Mouse (Mus musculus): ENCODE measurements around the gene Prm3. TPM values are rescaled to one million over a fixed set of nuclear protein-coding genes. Genes with fewer than 3 reads are reported as not detected.

Prm3 gene
- polyA plus RNA-seq, 1 experiment from 2014 or later, result not detected

- H3K4me2 ChIP-seq (ENCODE audit: low read length), result peak overlapping the region; percentile 85
- H3K4me1 ChIP-seq (replicated peaks; ENCODE audit: insufficient read depth, low read length), result peaks cover 32% of the 10 kb centered on the region
- no peaks in the 10 kb centered on the region for H3K36me3 ChIP-seq (ENCODE audit: insufficient read depth, low read length)
- peak overlapping the region; percentile 67 for H3K9ac ChIP-seq (ENCODE audit: low read depth, low read length)
- H3K9me3 ChIP-seq (replicated peaks; ENCODE audit: low read length), result no peaks in the 10 kb centered on the region
- H3K27me3 ChIP-seq (ENCODE audit: insufficient read depth, low read length), result no peaks in the 10 kb centered on the region
- DNase-seq (ENCODE audit: low spot score) (peak; percentile 61), ATAC-seq (replicated peaks; ENCODE audit: low FRiP score, low read depth) (no peak)
- no peak for TF ChIP-seq CTCF (IDR thresholded peaks at IDR 0.05; ENCODE audit: low read depth)
- 3% methylated on average over 81 of the region's 81 CpGs for WGBS
- H3K4me3 ChIP-seq (replicated peaks; ENCODE audit: low read depth, low read length), result peak overlapping the region; percentile 52
- H3K27ac ChIP-seq, result peak overlapping the region; percentile 96; the same call in 1 of the 2 replicates
These were observed 6.6 kb downstream of the Prm3 start for GRCm38 (mm10) chr16:10783883-10784792.

DNA sequence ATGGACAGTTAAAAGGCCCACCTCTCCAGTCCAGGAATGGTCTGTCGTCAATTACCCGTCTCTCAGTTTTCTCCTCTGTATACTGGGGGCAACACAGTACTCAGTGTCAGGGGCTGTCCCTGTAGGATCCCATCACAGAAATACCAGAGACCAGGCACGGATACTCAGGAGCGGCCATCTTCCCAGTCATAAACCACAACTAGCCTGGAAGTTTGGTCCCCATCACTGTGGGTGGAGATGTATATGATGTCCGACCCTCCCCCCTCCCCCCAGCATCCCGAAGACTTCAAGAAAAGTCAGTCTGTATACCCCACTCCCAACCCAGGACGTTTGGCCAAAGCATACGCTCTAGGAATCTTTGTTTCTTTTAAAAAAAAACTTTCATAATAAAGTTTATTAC lies 7.3 kb downstream of the Prm3 start:
- peak overlapping the region; percentile 52; the same call in 1 of the 2 replicates for H3K4me3 ChIP-seq (replicated peaks; ENCODE audit: low read depth, low read length)
- peak overlapping the region; percentile 85 for H3K4me2 ChIP-seq (ENCODE audit: low read length)
- WGBS, result 57% methylated on average over 8 of the region's 8 CpGs
- no peak overlapping the region for H3K9ac ChIP-seq (ENCODE audit: low read depth, low read length)
- no peak for ATAC-seq (replicated peaks; ENCODE audit: low FRiP score, low read depth)
- H3K9me3 ChIP-seq (replicated peaks; ENCODE audit: low read length), result no peaks in the 10 kb centered on the region
- no peak overlapping the region for H3K27ac ChIP-seq
- H3K4me1 ChIP-seq (replicated peaks; ENCODE audit: insufficient read depth, low read length), result peaks cover 31% of the 10 kb centered on the region
- H3K27me3 ChIP-seq (ENCODE audit: insufficient read depth, low read length), result no peaks in the 10 kb centered on the region
- DNase-seq (ENCODE audit: low spot score), result no peak
- TF ChIP-seq CTCF (IDR thresholded peaks at IDR 0.05; ENCODE audit: low read depth), result no peak
- no peaks in the 10 kb centered on the region for H3K36me3 ChIP-seq (ENCODE audit: insufficient read depth, low read length)

GRCm38 (mm10) chr16:10783152-10783434 lies 7.6 kb downstream of the Prm3 start:
- no peak for TF ChIP-seq CTCF (IDR thresholded peaks at IDR 0.05; ENCODE audit: low read depth)
- Histone ChIP-seq H3K4me3 (replicated peaks; ENCODE audit: low read depth, low read length) (no peak overlapping the region), H3K9me3 (replicated peaks; ENCODE audit: low read length) (no peaks in the 10 kb centered on the region), H3K4me2 (ENCODE audit: low read length) (peak overlapping the region; percentile 85), H3K4me1 (replicated peaks; ENCODE audit: insufficient read depth, low read length) (peaks cover 28% of the 10 kb centered on the region), H3K9ac (ENCODE audit: low read depth, low read length) (peak overlapping the region; percentile 31; the same call in 1 of the 2 replicates), H3K27ac (no peak overlapping the region), H3K27me3 (ENCODE audit: insufficient read depth, low read length) (no peaks in the 10 kb centered on the region), H3K36me3 (ENCODE audit: insufficient read depth, low read length) (no peaks in the 10 kb centered on the region)
- ATAC-seq (replicated peaks; ENCODE audit: low FRiP score, low read depth), result no peak
- WGBS, result 28% methylated on average over 1 of the region's 1 CpGs
- no peak for DNase-seq (ENCODE audit: low spot score)

GRCm38 (mm10) chr16:10782377-10783151 lies 8.2 kb downstream of the Prm3 start:
- peak overlapping the region; percentile 85 for H3K4me2 ChIP-seq (ENCODE audit: low read length)
- H3K36me3 ChIP-seq (ENCODE audit: insufficient read depth, low read length), result no peaks in the 10 kb centered on the region
- no peaks in the 10 kb centered on the region for H3K9me3 ChIP-seq (replicated peaks; ENCODE audit: low read length)
- H3K27ac ChIP-seq, result no peak overlapping the region
- DNase-seq (ENCODE audit: low spot score), result no peak
- H3K4me1 ChIP-seq (replicated peaks; ENCODE audit: insufficient read depth, low read length), result peaks cover 28% of the 10 kb centered on the region
- H3K4me3 ChIP-seq (replicated peaks; ENCODE audit: low read depth, low read length), result no peak overlapping the region
- peak overlapping the region; percentile 31; the same call in 1 of the 2 replicates for H3K9ac ChIP-seq (ENCODE audit: low read depth, low read length)
- no peak for ATAC-seq (replicated peaks; ENCODE audit: low FRiP score, low read depth)
- H3K27me3 ChIP-seq (ENCODE audit: insufficient read depth, low read length), result no peaks in the 10 kb centered on the region
- WGBS, result 58% methylated on average over 6 of the region's 6 CpGs
- no peak for TF ChIP-seq CTCF (IDR thresholded peaks at IDR 0.05; ENCODE audit: low read depth)

DNA sequence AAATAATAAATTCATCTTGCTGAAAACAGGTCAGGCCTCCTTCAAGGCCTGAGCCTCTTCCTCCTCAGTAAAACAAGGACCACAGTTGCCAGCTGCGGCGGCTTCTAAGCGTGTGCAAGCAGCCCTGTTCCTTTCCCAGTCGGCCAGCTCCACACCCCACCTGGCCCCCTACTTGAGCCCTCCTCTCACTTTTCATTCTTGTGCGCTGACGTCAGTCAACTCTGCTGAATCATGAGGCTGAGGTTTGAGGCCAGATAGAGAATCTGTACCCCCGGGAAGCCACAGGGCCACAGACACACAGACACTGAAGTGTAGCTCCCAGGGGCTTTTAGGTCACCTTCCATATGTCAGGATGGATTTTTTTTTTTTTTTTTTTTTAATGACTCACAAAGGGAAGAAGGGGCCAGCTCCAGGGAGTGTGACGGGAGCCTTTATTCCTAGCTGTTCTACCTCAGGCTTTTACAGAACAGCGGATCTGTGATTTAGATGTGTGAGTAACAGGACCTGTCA lies 8.8 kb downstream of the Prm3 start:
- no peak for DNase-seq (ENCODE audit: low spot score)
- H3K27ac ChIP-seq, result no peak overlapping the region
- H3K9me3 ChIP-seq (replicated peaks; ENCODE audit: low read length), result no peaks in the 10 kb centered on the region
- no peak for ATAC-seq (replicated peaks; ENCODE audit: low FRiP score, low read depth)
- H3K36me3 ChIP-seq (ENCODE audit: insufficient read depth, low read length), result no peaks in the 10 kb centered on the region
- H3K27me3 ChIP-seq (ENCODE audit: insufficient read depth, low read length), result no peaks in the 10 kb centered on the region
- no peak overlapping the region for H3K9ac ChIP-seq (ENCODE audit: low read depth, low read length)
- 42% methylated on average over 9 of the region's 9 CpGs for WGBS
- TF ChIP-seq CTCF (IDR thresholded peaks at IDR 0.05; ENCODE audit: low read depth), result no peak
- no peak overlapping the region for H3K4me3 ChIP-seq (replicated peaks; ENCODE audit: low read depth, low read length)
- no peak overlapping the region for H3K4me2 ChIP-seq (ENCODE audit: low read length)
- H3K4me1 ChIP-seq (replicated peaks; ENCODE audit: insufficient read depth, low read length), result peaks cover 23% of the 10 kb centered on the region

DNA sequence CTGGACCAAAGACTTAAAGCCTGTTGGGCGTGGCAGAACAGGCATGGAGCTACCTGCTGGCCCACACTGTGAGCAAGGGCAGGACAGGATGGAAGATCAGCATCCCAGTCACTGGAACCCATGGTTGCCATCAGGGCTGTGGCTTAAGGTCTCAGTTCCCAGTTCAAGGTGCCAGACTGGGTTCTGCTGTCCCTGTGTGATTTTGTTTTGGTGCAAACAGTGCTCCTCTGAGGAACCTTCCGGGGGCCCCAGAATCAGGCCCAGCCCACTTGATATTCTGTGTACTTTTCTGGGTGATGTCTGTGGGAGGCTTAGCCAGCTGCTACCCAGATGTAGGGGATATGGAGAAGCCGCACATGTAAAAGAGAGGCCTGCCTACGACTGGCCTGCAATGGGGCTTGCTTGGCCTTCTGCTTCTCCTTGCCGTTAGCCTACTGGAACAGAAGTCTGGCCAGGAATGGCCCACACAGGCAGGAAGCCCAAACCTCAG lies 10.0 kb downstream of the Prm3 start:
- no peaks in the 10 kb centered on the region for H3K27me3 ChIP-seq (ENCODE audit: insufficient read depth, low read length)
- no peak overlapping the region for H3K9ac ChIP-seq (ENCODE audit: low read depth, low read length)
- peaks cover 17% of the 10 kb centered on the region; the same call in 1 of the 2 replicates for H3K4me1 ChIP-seq (replicated peaks; ENCODE audit: insufficient read depth, low read length)
- DNase-seq (ENCODE audit: low spot score) (no peak), ATAC-seq (replicated peaks; ENCODE audit: low FRiP score, low read depth) (no peak)
- H3K9me3 ChIP-seq (replicated peaks; ENCODE audit: low read length), result no peaks in the 10 kb centered on the region
- no peaks in the 10 kb centered on the region for H3K36me3 ChIP-seq (ENCODE audit: insufficient read depth, low read length)
- H3K27ac ChIP-seq, result no peak overlapping the region
- TF ChIP-seq CTCF (IDR thresholded peaks at IDR 0.05; ENCODE audit: low read depth), result no peak
- H3K4me2 ChIP-seq (ENCODE audit: low read length), result no peak overlapping the region
- WGBS, result 72% methylated on average over 5 of the region's 5 CpGs
- no peak overlapping the region for H3K4me3 ChIP-seq (replicated peaks; ENCODE audit: low read depth, low read length)

Measured in kidney, postnatal 0 days (tissue).